Mouse (Mus musculus): ENCODE results near the gene Cmtm8. TPM values are rescaled to one million over a fixed set of nuclear protein-coding genes. Genes with fewer than 3 reads are reported as not detected.

Cmtm8 gene
- total RNA-seq, 1 experiment = 1.8 TPM

DNA sequence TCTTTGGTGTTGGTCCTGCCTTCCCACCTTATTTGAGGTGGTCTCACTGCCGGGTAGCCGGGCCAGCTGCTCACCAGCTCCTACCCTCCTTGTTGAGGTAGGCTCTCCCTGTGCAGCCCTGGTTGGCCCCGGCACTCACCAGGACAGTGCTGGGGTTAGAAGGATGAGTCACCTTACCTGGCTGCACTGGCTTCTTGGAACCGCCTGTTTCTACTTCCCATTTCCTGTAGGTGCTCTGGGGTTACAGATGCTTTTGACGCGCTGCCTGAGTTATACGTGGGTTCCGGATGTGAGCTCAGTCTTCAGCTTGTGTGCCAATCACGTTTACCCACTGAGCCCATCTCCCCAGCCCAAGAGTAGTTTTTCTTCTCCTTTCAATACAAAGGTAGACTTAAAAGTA, 103.6 kb downstream of the Cmtm8 start:
- TF ChIP-seq ZNF384 (IDR thresholded peaks at IDR 0.05; ENCODE audit: low read depth, low read length) = no peak
- no peak for TF ChIP-seq MAFK (IDR thresholded peaks at IDR 0.05; ENCODE audit: insufficient read depth, low read depth, low read length)
- TF ChIP-seq ZC3H11A (IDR thresholded peaks at IDR 0.05; ENCODE audit: borderline replicate concordance, low read depth, low read length) = no peak
- TF ChIP-seq CHD2 (IDR thresholded peaks at IDR 0.05; ENCODE audit: low read depth, low read length) = no peak
- no peak for TF ChIP-seq HCFC1 (IDR thresholded peaks at IDR 0.05; ENCODE audit: borderline replicate concordance, insufficient read depth, low read length)
- in situ Hi-C loops (cut with MboI; ENCODE audit: low sequenced_read_pairs in 2 of 2, unreplicated experiment in 2 of 2) = no loop called here
- DNase-seq (ENCODE audit: low read depth, low spot score) = no peak
- no peak overlapping the region for H3K27ac ChIP-seq (ENCODE audit: insufficient read depth, low read depth, low read length, poor library complexity, severe bottlenecking)
- H3K4me1 ChIP-seq (ENCODE audit: control insufficient read depth in 2 of 2, insufficient read depth in 2 of 2, low read length in 2 of 2, poor library complexity in 1 of 2) = no peaks in the 10 kb centered on the region
- H3K4me3 ChIP-seq (ENCODE audit: insufficient read depth in 1 of 2, low read depth in 1 of 2, low read length in 2 of 2, poor library complexity in 1 of 2, severe bottlenecking in 1 of 2) = no peak overlapping the region
- H3K9ac ChIP-seq (ENCODE audit: insufficient read depth, low read depth, low read length, poor library complexity, severe bottlenecking) = no peak overlapping the region
- peaks cover 13% of the 10 kb centered on the region; the same call in 1 of the 2 replicates for H3K36me3 ChIP-seq (ENCODE audit: control insufficient read depth, insufficient read depth, low read length, poor library complexity, severe bottlenecking)
- H3K9me3 ChIP-seq (ENCODE audit: control insufficient read depth, insufficient read depth, low read depth, low read length) = no peaks in the 10 kb centered on the region

Other genes starting within 250 kb of the Cmtm8 start
- 73.0 and 73.4 TPM in 2 replicates for gene Cnot10, start 204.0 kb downstream of the Cmtm8 start, total RNA-seq (2012; rRNA removed)
- gene Dync1li1, start 155.4 kb downstream of the Cmtm8 start, total RNA-seq (2012; rRNA removed) = 50.8 and 63.8 TPM in 2 replicates
- gene Cmtm6, start 113.0 kb downstream of the Cmtm8 start, total RNA-seq (2012; rRNA removed) = 74.4 and 118 TPM in 2 replicates
- gene Cmtm7, start 62.3 kb downstream of the Cmtm8 start, total RNA-seq (2012; rRNA removed) = 75.1 and 96.9 TPM in 2 replicates
- 14.2 and 15.2 TPM in 2 replicates for gene Gpd1l, start 89.8 kb upstream of the Cmtm8 start, total RNA-seq (2012; rRNA removed)
- gene Osbpl10, start 134.4 kb upstream of the Cmtm8 start, total RNA-seq (2012; rRNA removed) = 15.2 and 18.4 TPM in 2 replicates
- gene Rps27rt, start 138.6 kb upstream of the Cmtm8 start, total RNA-seq (2012; rRNA removed) = 171 and 181 TPM in 2 replicates

Measured in ES-E14 (cell line).